Mouse (Mus musculus) liver, embryonic 14.5 days (tissue): ENCODE results near the gene Numa1. TPM values are rescaled to one million over a fixed set of nuclear protein-coding genes. Genes with fewer than 3 reads are reported as not detected.

Experiments
- ATAC-seq: fragments of 200-750 bp; cut with Nextera tagmentation; 2 replicates; pipeline ENCODE4 v1.8.0; 2017; ENCODE audit warnings: moderate number of reproducible peaks, mild to moderate bottlenecking, moderate library complexity; ENCODE audit not compliant: insufficient read depth
- DNase-seq, 3 experiments: peaks; one replicate each; pipeline ENCODE4 v3.0.0-alpha.2; 2012 to 2013; ENCODE audit warnings: low read depth in 3 of 3, low spot score in 3 of 3
- H3K27ac ChIP-seq: fragments of 300-500 bp; sonication (generic); 2 replicates; pipeline ENCODE4 v1.5.1; 2014; ENCODE audit warnings: moderate library complexity, mild to moderate bottlenecking, control low read depth, inconsistent platforms
- H3K27me3 ChIP-seq: fragments of 300-500 bp; sonication (generic); 2 replicates; pipeline ENCODE4 v1.6.1; 2014; ENCODE audit warnings: mild to moderate bottlenecking, low read length, moderate library complexity; ENCODE audit not compliant: control insufficient read depth, insufficient read depth
- H3K36me3 ChIP-seq: fragments of 300-500 bp; sonication (generic); replicated peaks from 2 replicates; pipeline ENCODE4 v1.6.1; 2014; ENCODE audit warnings: low read depth; ENCODE audit not compliant: control insufficient read depth, insufficient read depth
- H3K4me1 ChIP-seq, 2 experiments: fragments of 200-500 bp in 1 of 2; fragments of 300-500 bp in 1 of 2; sonication (generic) in 1 of 2; replicated peaks; 2 replicates each; pipeline ENCODE4 v1.6.1; 2012 to 2014; ENCODE audit warnings: antibody characterized with exemption in 1 of 2, inconsistent platforms in 1 of 2, low read length in 1 of 2; ENCODE audit not compliant: control insufficient read depth in 2 of 2, insufficient read depth in 2 of 2
- H3K4me2 ChIP-seq: fragments of 300-500 bp; sonication (generic); 2 replicates; pipeline ENCODE4 v1.6.1; 2014; ENCODE audit warnings: low read depth, mild to moderate bottlenecking, control low read depth, moderate library complexity
- H3K4me3 ChIP-seq, 2 experiments: fragments of 200-500 bp in 1 of 2; fragments of 300-500 bp in 1 of 2; sonication (generic) in 1 of 2; 2 replicates each; pipeline ENCODE4 v1.5.1; 2012 to 2014; ENCODE audit warnings: low read depth in 2 of 2, low read length in 2 of 2, mild to moderate bottlenecking in 2 of 2, control low read depth in 1 of 2, inconsistent platforms in 1 of 2, moderate library complexity in 1 of 2; ENCODE audit not compliant: insufficient read depth in 1 of 2
- H3K9ac ChIP-seq: fragments of 300-500 bp; sonication (generic); replicated peaks from 2 replicates; pipeline ENCODE4 v1.6.1; 2014; ENCODE audit warnings: mild to moderate bottlenecking, control low read depth, moderate library complexity
- H3K9me3 ChIP-seq: fragments of 300-500 bp; sonication (generic); 2 replicates; pipeline ENCODE4 v1.6.1; 2016; ENCODE audit warnings: low read length, mixed read lengths; ENCODE audit not compliant: control insufficient read depth
- CTCF ChIP-seq: IDR thresholded peaks from 2 replicates; pipeline ENCODE4 v1.5.1; 2016; ENCODE audit warnings: antibody characterized with exemption, low read depth, control low read depth
- EP300 ChIP-seq: IDR thresholded peaks from 2 replicates; pipeline ENCODE4 v1.6.1; 2016; ENCODE audit warnings: antibody characterized with exemption, low read depth
- WGBS: fragments of 180-500 bp; shearing (Covaris S2); extraction: QIAGEN DNeasy Blood & Tissue Kit; methylation state at CpG from one replicate; pipeline ENCODE4 v1.1.7; 2014; ENCODE audit not compliant: insufficient replicate concordance; 5-methylcytosine and 5-hydroxymethylcytosine counted together
- polyA plus RNA-seq, 2 experiments: library from polyadenylated mRNA; depleted of rRNA in 1 of 2; stranded (reverse) in 1 of 2; unstranded in 1 of 2; fragments of >200 nt; fragmentation: Nextera tagmentation in 1 of 2; extraction: Ambion mirVana in 1 of 2; gene quantifications; 2 replicates each; pipeline versions ENCODE4 v1.2.1 to v1.2.3; 2012 to 2014

Gene Numa1
- polyA plus RNA-seq, 2 experiments = 27.4 to 36.2 TPM

DNA sequence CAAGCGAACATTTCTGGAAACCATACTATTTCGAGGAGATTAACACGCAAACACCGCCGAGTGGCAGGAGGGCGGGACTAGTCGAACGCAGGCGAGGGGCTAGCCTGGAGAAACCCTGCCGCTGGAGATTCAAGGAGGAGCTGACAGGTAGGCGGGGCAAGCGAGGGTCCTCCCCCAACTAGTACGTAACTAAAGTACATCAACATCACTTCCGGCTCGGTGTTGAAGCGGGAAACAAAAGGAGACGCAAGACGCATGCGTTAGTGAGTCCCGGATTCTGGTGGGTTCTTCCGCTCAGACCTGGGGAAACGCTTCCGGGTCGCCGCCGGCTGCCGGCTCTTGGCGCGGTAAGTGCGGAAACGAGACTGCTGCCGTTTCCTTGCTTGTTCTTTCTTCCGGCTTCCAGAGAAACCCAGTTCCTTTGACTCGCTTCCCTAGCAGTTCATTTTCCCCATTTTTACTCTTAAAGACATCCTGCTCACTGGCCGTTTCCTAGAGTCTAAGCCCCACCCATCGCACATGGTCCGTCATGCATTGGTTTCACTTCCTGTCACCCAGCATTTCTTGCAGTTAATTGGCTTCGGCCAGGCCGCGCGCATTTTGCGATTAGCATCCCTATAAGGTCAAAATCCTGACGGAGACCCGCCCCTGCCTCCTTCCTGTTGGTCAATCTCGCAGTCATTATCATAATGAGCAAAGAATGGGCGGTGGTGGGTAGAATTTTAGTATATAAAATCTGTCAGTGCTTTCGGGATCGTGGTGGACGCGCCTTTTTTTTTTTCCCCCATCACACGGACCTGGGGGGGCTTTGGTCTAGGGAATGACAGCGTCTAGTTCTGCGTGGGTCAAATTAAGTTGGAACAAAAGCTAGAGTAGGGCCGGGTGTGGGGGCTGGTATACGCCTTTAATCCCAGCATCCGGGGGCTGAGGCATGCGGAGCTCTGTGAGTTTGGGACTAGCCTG lies 37.5 kb upstream of the Numa1 start:
- TF ChIP-seq CTCF (no peak), EP300 (0 out of 2 replicates have a peak, but pooled peaks have one; percentile 46)
- Histone ChIP-seq H3K4me3 (peak overlapping the region; percentile 70 to 86), H3K27me3 (no peaks in the 10 kb centered on the region), H3K4me1 (peaks cover 7 to 9% of the 10 kb centered on the region in 2 experiments), H3K27ac (peak overlapping the region; percentile 86), H3K9ac (peak overlapping the region; percentile 83), H3K9me3 (no peaks in the 10 kb centered on the region), H3K36me3 (no peaks in the 10 kb centered on the region; the same call in 1 of the 2 replicates), H3K4me2 (peak overlapping the region; percentile 96)
- under 1% methylated on average over 57 of the region's 57 CpGs for WGBS
- DNase-seq (peak; percentile 99 to 100 (median 99)), ATAC-seq (peak; percentile 97)

DNA sequence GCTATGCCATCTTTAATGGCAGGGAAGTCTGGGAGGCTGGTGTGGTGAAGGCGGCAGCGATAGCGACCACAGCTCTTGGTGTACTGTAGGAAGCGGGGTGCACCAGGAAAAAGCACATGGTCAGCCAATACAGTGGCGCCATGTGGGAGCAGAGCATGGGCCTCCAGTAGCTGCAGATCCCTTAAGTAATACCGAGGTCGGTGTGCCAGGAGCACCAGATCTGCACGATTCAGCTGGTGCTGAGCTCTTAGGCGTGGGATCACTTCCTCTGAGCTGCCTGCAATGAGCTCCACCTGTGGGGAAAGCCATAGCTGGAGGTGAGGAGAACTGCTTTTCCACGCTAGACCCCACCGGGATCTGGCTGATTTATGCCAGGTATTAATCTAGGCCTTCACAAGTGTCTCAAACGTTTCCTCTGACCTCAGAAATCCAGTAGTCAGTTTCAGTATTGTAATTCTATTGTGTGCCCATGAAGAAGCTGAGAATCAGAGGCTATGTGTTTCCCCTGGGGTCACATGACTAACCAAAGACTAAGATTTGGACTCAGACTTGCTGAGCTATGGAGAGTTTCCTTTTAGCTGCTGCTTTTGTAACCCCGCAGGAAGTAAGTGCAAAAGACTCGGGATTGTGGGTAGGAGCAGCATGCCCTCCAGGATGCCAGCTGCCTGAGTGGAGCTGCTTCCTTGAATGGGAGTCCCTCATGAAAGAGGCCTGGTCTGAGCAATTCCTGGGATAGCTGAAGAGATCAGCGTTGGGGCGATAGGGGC lies 33.4 kb upstream of the Numa1 start:
- Histone ChIP-seq H3K27ac (no peak overlapping the region), H3K27me3 (no peaks in the 10 kb centered on the region), H3K9ac (no peak overlapping the region), H3K4me1 (peaks cover 12 to 13% of the 10 kb centered on the region in 2 experiments), H3K4me2 (no peak overlapping the region), H3K36me3 (no peaks in the 10 kb centered on the region; the same call in 1 of the 2 replicates), H3K4me3 (no peak overlapping the region), H3K9me3 (no peaks in the 10 kb centered on the region)
- 81% methylated on average over 16 of the region's 16 CpGs for WGBS
- ATAC-seq (no peak), DNase-seq (no peak)
- TF ChIP-seq CTCF = no peak
- no peak for TF ChIP-seq EP300

DNA sequence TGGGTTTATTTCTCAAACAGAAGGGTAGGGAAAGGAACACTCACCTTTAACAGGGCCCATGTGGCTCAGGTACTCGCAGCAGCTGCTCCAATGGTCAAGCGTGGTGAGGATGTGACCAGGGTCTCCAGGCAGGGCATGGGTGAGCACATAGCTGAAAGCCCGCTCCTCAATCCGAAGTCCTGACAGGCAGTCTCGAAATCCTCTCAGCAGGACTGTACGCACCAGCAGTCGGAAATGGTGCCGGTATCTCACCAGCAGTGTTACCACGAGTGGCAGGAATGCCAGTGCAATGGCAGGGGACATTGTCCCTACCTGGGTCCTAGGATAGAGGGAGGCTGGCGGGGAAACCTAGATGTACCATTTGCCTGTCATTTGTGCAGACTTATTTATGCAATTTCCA lies 31.9 kb upstream of the Numa1 start:
- no peaks in the 10 kb centered on the region; the same call in 1 of the 2 replicates for H3K36me3 ChIP-seq
- no peak overlapping the region for H3K4me2 ChIP-seq
- H3K9me3 ChIP-seq = no peaks in the 10 kb centered on the region
- WGBS = 79% methylated on average over 10 of the region's 10 CpGs
- H3K27ac ChIP-seq = no peak overlapping the region
- H3K9ac ChIP-seq = no peak overlapping the region
- TF ChIP-seq EP300 (no peak), CTCF (no peak)
- H3K4me1 ChIP-seq = peaks cover 19% of the 10 kb centered on the region in 2 experiments
- no peak overlapping the region for H3K4me3 ChIP-seq
- DNase-seq (no peak), ATAC-seq (no peak)
- H3K27me3 ChIP-seq = no peaks in the 10 kb centered on the region

DNA sequence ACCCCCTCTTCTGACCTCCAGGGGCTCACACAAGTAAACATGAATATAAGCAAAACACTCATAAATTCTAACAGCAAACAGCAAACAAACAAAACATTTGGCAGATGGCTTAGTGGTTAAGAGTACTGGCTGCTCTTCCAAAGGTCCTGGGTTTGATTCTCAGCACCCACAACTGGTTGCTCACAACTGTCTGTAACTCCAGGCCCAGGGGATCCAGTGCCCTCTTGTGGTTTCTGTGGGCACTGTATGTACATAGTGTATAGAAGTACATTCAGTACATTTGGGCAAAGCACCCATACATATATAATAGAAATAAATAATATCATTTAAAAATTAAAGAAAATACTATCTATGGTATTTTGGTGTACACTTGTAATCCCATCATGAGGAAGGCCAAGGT lies 31.1 kb upstream of the Numa1 start:
- Histone ChIP-seq H3K4me3 (no peak overlapping the region), H3K36me3 (no peaks in the 10 kb centered on the region; the same call in 1 of the 2 replicates), H3K4me1 (peaks cover 14 to 19% of the 10 kb centered on the region in 2 experiments), H3K9ac (no peak overlapping the region), H3K27ac (no peak overlapping the region), H3K4me2 (no peak overlapping the region), H3K9me3 (no peaks in the 10 kb centered on the region), H3K27me3 (no peaks in the 10 kb centered on the region)
- peak; percentile 48 for TF ChIP-seq CTCF
- no peak for TF ChIP-seq EP300
- DNase-seq (no peak), ATAC-seq (no peak)
